Mouse (Mus musculus) olfactory bulb, adult 2 months (tissue): ENCODE data around the gene Gm20503. TPM values are rescaled to one million over a fixed set of nuclear protein-coding genes. Genes with fewer than 3 reads are reported as not detected.

ENCODE experiments used
- H3K27ac ChIP-seq: fragments of 200-500 bp; 2 replicates; pipeline ENCODE4 v1.5.1; 2012; ENCODE audit warnings: low read depth, low read length; ENCODE audit not compliant: insufficient read depth
- H3K4me1 ChIP-seq: fragments of 200-500 bp; 2 replicates; pipeline ENCODE4 v1.6.1; 2012; ENCODE audit warnings: low read length; ENCODE audit not compliant: control insufficient read depth, insufficient read depth
- H3K4me3 ChIP-seq: fragments of 200-500 bp; 2 replicates; pipeline ENCODE4 v1.5.1; 2012; ENCODE audit warnings: mild to moderate bottlenecking, low read depth, low read length, moderate library complexity; ENCODE audit not compliant: insufficient read depth
- CTCF ChIP-seq: fragments of 200-500 bp; IDR thresholded peaks from 2 replicates; pipeline ENCODE4 v1.5.1; 2012; ENCODE audit warnings: low read depth, mild to moderate bottlenecking, low read length, moderate library complexity; ENCODE audit not compliant: insufficient read depth
- POLR2A ChIP-seq: fragments of 200-500 bp; IDR thresholded peaks from 2 replicates; pipeline ENCODE4 v1.6.1; 2012; ENCODE audit warnings: mild to moderate bottlenecking, low read depth, low read length, moderate library complexity; ENCODE audit not compliant: insufficient read depth
- WGBS: fragments of 180-500 bp; shearing (Covaris S2); methylation state at CpG from one replicate; pipeline ENCODE4 v1.1.7; 2018; 5-methylcytosine and 5-hydroxymethylcytosine counted together
- polyA plus RNA-seq: library from polyadenylated mRNA; stranded (reverse); fragments of >200 nt; gene quantifications from 2 replicates; pipeline ENCODE4 v1.2.4, GENCODE M21; 2012; ENCODE audit warnings: low replicate concordance; ENCODE audit not compliant: missing spikeins, insufficient read depth, insufficient read length

The Gm20503 gene
- polyA plus RNA-seq, 1 experiment: not detected

GRCm38 (mm10) chr4:59003806-59004200, 793 bp downstream of the Gm20503 start:
- H3K27ac ChIP-seq: no peak overlapping the region
- peaks cover 6% of the 10 kb centered on the region for H3K4me1 ChIP-seq
- no peak for TF ChIP-seq POLR2A
- no peak for TF ChIP-seq CTCF
- 19% methylated on average over 7 of the region's 7 CpGs for WGBS
- H3K4me3 ChIP-seq: peak overlapping the region; percentile 52

- Histone ChIP-seq H3K27ac (no peak overlapping the region), H3K4me3 (no peak overlapping the region), H3K4me1 (peaks cover 8% of the 10 kb centered on the region)
- 66% methylated on average over 8 of the region's 8 CpGs for WGBS
- TF ChIP-seq CTCF: no peak
- no peak for TF ChIP-seq POLR2A
These were observed 3.2 kb downstream of the Gm20503 start for GRCm38 (mm10) chr4:59006211-59006610.

- WGBS: 69% methylated on average over 6 of the region's 6 CpGs
- no peak for TF ChIP-seq CTCF
- no peak for TF ChIP-seq POLR2A
- H3K4me3 ChIP-seq: no peak overlapping the region
- peaks cover 10% of the 10 kb centered on the region for H3K4me1 ChIP-seq
- H3K27ac ChIP-seq: no peak overlapping the region
These were observed 4.0 kb downstream of the Gm20503 start for GRCm38 (mm10) chr4:59007016-59007415.

GRCm38 (mm10) chr4:59007974-59008373, 5.0 kb downstream of the Gm20503 start:
- Histone ChIP-seq H3K4me1 (peaks cover 7% of the 10 kb centered on the region), H3K27ac (no peak overlapping the region), H3K4me3 (no peak overlapping the region)
- 80% methylated on average over 5 of the region's 5 CpGs for WGBS
- TF ChIP-seq POLR2A: no peak
- no peak for TF ChIP-seq CTCF

- no peak overlapping the region for H3K4me3 ChIP-seq
- no peak overlapping the region for H3K27ac ChIP-seq
- H3K4me1 ChIP-seq: peaks cover 7% of the 10 kb centered on the region
- TF ChIP-seq POLR2A: no peak
- WGBS: 91% methylated on average over 7 of the region's 7 CpGs
These were observed 6.2 kb downstream of the Gm20503 start for GRCm38 (mm10) chr4:59009186-59009585.

- 52% methylated on average over 4 of the region's 4 CpGs for WGBS
- H3K4me1 ChIP-seq: peaks cover 5% of the 10 kb centered on the region
- H3K4me3 ChIP-seq: no peak overlapping the region
- no peak overlapping the region for H3K27ac ChIP-seq
- no peak for TF ChIP-seq POLR2A
- no peak for TF ChIP-seq CTCF
These were observed 6.7 kb downstream of the Gm20503 start for GRCm38 (mm10) chr4:59009696-59010095.

GRCm38 (mm10) chr4:59011446-59011845, 8.4 kb downstream of the Gm20503 start:
- no peak overlapping the region for H3K4me3 ChIP-seq
- peaks cover 4% of the 10 kb centered on the region for H3K4me1 ChIP-seq
- no peak for TF ChIP-seq CTCF
- no peak for TF ChIP-seq POLR2A
- WGBS: 55% methylated on average over 3 of the region's 3 CpGs
- no peak overlapping the region for H3K27ac ChIP-seq

GRCm38 (mm10) chr4:59015181-59015580, 12.2 kb downstream of the Gm20503 start:
- Histone ChIP-seq H3K4me1 (peaks cover 8% of the 10 kb centered on the region), H3K27ac (no peak overlapping the region), H3K4me3 (no peak overlapping the region)
- 84% methylated on average over 3 of the region's 3 CpGs for WGBS
- TF ChIP-seq POLR2A (no peak), CTCF (no peak)

GRCm38 (mm10) chr4:59016922-59017321, 13.9 kb downstream of the Gm20503 start:
- H3K4me1 ChIP-seq: peaks cover 5% of the 10 kb centered on the region; the same call in 1 of the 2 replicates
- no peak overlapping the region for H3K27ac ChIP-seq
- TF ChIP-seq POLR2A (no peak), CTCF (no peak)
- H3K4me3 ChIP-seq: no peak overlapping the region
- 89% methylated on average over 2 of the region's 2 CpGs for WGBS
